Mouse (Mus musculus) hindbrain, embryonic 14.5 days (tissue): ENCODE results near the gene Pih1d2. TPM values are rescaled to one million over a fixed set of nuclear protein-coding genes. Genes with fewer than 3 reads are reported as not detected.
A peak's percentile ranks its signal among the peaks of the same experiment; 100 is the strongest.

Experiments used
- ATAC-seq: fragments of 200-750 bp; cut with Nextera tagmentation; 2 replicates; pipeline ENCODE4 v1.8.0; 2017; ENCODE audit warnings: moderate number of reproducible peaks, mild to moderate bottlenecking, moderate TSS enrichment, moderate library complexity; ENCODE audit not compliant: low FRiP score
- DNase-seq: peaks from one replicate; pipeline ENCODE4 v3.0.0-alpha.2; 2015; ENCODE audit warnings: low spot score
- H3K27ac ChIP-seq: fragments of 300-500 bp; sonication (generic); 2 replicates; pipeline ENCODE4 v1.5.1; 2014; ENCODE audit warnings: mild to moderate bottlenecking, moderate library complexity
- H3K27me3 ChIP-seq: fragments of 300-500 bp; sonication (generic); 2 replicates; pipeline ENCODE4 v1.6.1; 2014; ENCODE audit warnings: mild to moderate bottlenecking, low read length, mixed read lengths; ENCODE audit not compliant: control insufficient read depth, insufficient read depth
- H3K36me3 ChIP-seq: fragments of 300-500 bp; sonication (generic); replicated peaks from 2 replicates; pipeline ENCODE4 v1.6.1; 2014; ENCODE audit not compliant: control insufficient read depth, insufficient read depth
- H3K4me1 ChIP-seq: fragments of 300-500 bp; sonication (generic); replicated peaks from 2 replicates; pipeline ENCODE4 v1.6.1; 2014; ENCODE audit warnings: antibody characterized with exemption, low read length, mixed read lengths; ENCODE audit not compliant: control insufficient read depth, insufficient read depth
- H3K4me2 ChIP-seq: fragments of 300-500 bp; sonication (generic); replicated peaks from 2 replicates; pipeline ENCODE4 v1.6.1; 2014; ENCODE audit warnings: mild to moderate bottlenecking, moderate library complexity
- H3K4me3 ChIP-seq: fragments of 300-500 bp; sonication (generic); replicated peaks from 2 replicates; pipeline ENCODE4 v1.5.1; 2014; ENCODE audit warnings: mild to moderate bottlenecking, low read length
- H3K9ac ChIP-seq: fragments of 300-500 bp; sonication (generic); 2 replicates; pipeline ENCODE4 v1.6.1; 2014
- H3K9me3 ChIP-seq: fragments of 300-500 bp; sonication (generic); 2 replicates; pipeline ENCODE4 v1.6.1; 2016; ENCODE audit warnings: low read length; ENCODE audit not compliant: control insufficient read depth
- WGBS: fragments of 180-500 bp; shearing (Covaris S2); extraction: QIAGEN DNeasy Blood & Tissue Kit; methylation state at CpG from one replicate; pipeline ENCODE4 v1.1.7; 2014; 5-methylcytosine and 5-hydroxymethylcytosine counted together
- polyA plus RNA-seq: library from polyadenylated mRNA; unstranded; fragments of >200 nt; fragmentation: Nextera tagmentation; extraction: Ambion mirVana; gene quantifications from 2 replicates; pipeline ENCODE4 v1.2.1, GENCODE M21; 2014

Pih1d2 gene
- 5.6 and 7.3 TPM in 2 replicates for polyA plus RNA-seq

- H3K27ac ChIP-seq, result peak within 1 kb of the TSS; percentile 94
- ATAC-seq (peak; percentile 94), DNase-seq (peak; percentile 95)
- no peaks in the 10 kb centered on the region for H3K9me3 ChIP-seq
- peaks cover 14% of the 10 kb centered on the region for H3K4me1 ChIP-seq
- peak within 1 kb of the TSS; percentile 94 for H3K9ac ChIP-seq
- H3K4me3 ChIP-seq, result peak within 1 kb of the TSS; percentile 99
- peaks cover 34% of the 10 kb centered on the region for H3K36me3 ChIP-seq
- WGBS, result under 1% methylated on average over 79 of the region's 81 CpGs
- peak within 1 kb of the TSS; percentile 95 for H3K4me2 ChIP-seq
- no peaks in the 10 kb centered on the region for H3K27me3 ChIP-seq
These were observed at the start of gene Pih1d2, which contains the start of gene Nkapd1 for GRCm38 (mm10) chr9:50616766-50617603. Gene Pih1d2, plus strand, starts transcription at chr9:50617321. Gene Nkapd1, minus strand, starts transcription at chr9:50617464.

- Histone ChIP-seq H3K36me3 (no peaks in the 10 kb centered on the region), H3K27ac (no peak overlapping the region), H3K9ac (no peak overlapping the region), H3K27me3 (no peaks in the 10 kb centered on the region), H3K4me2 (no peak overlapping the region), H3K9me3 (no peaks in the 10 kb centered on the region), H3K4me3 (no peak overlapping the region), H3K4me1 (no peaks in the 10 kb centered on the region)
- 91% methylated on average over 4 of the region's 4 CpGs for WGBS
- DNase-seq (no peak), ATAC-seq (no peak)
These were observed 49.7 kb upstream of the Pih1d2 start for GRCm38 (mm10) chr9:50567372-50567771.

- Histone ChIP-seq H3K36me3 (no peaks in the 10 kb centered on the region), H3K9me3 (no peaks in the 10 kb centered on the region), H3K4me3 (no peak overlapping the region), H3K4me2 (no peak overlapping the region), H3K4me1 (no peaks in the 10 kb centered on the region), H3K9ac (no peak overlapping the region), H3K27ac (no peak overlapping the region), H3K27me3 (no peaks in the 10 kb centered on the region)
- DNase-seq (no peak), ATAC-seq (no peak)
- 95% methylated on average over 2 of the region's 2 CpGs for WGBS
These were observed 49.2 kb upstream of the Pih1d2 start for GRCm38 (mm10) chr9:50567881-50568280.

GRCm38 (mm10) chr9:50569599-50570525 lies 47.3 kb upstream of the Pih1d2 start:
- H3K4me2 ChIP-seq, result no peak overlapping the region
- H3K4me1 ChIP-seq, result no peaks in the 10 kb centered on the region
- no peak overlapping the region for H3K4me3 ChIP-seq
- no peak overlapping the region for H3K9ac ChIP-seq
- no peak for DNase-seq
- H3K27ac ChIP-seq, result no peak overlapping the region
- WGBS, result 77% methylated on average over 10 of the region's 10 CpGs
- H3K27me3 ChIP-seq, result no peaks in the 10 kb centered on the region
- no peak for ATAC-seq
- no peaks in the 10 kb centered on the region for H3K36me3 ChIP-seq
- no peaks in the 10 kb centered on the region for H3K9me3 ChIP-seq

GRCm38 (mm10) chr9:50580370-50580769 lies 36.8 kb upstream of the Pih1d2 start:
- Histone ChIP-seq H3K4me3 (no peak overlapping the region), H3K27ac (no peak overlapping the region), H3K4me1 (no peaks in the 10 kb centered on the region), H3K9ac (no peak overlapping the region), H3K4me2 (no peak overlapping the region), H3K9me3 (no peaks in the 10 kb centered on the region), H3K36me3 (no peaks in the 10 kb centered on the region), H3K27me3 (no peaks in the 10 kb centered on the region)
- WGBS, result 44% methylated on average over 4 of the region's 4 CpGs
- no peak for ATAC-seq
- DNase-seq, result no peak

GRCm38 (mm10) chr9:50585145-50585818 lies 31.8 kb upstream of the Pih1d2 start:
- Histone ChIP-seq H3K27ac (no peak overlapping the region), H3K36me3 (no peaks in the 10 kb centered on the region), H3K27me3 (no peaks in the 10 kb centered on the region), H3K9ac (no peak overlapping the region), H3K9me3 (no peaks in the 10 kb centered on the region), H3K4me3 (no peak overlapping the region), H3K4me1 (no peaks in the 10 kb centered on the region), H3K4me2 (no peak overlapping the region)
- ATAC-seq (no peak), DNase-seq (no peak)
- 86% methylated on average over 6 of the region's 6 CpGs for WGBS

GRCm38 (mm10) chr9:50586955-50587354 lies 30.2 kb upstream of the Pih1d2 start:
- Histone ChIP-seq H3K4me2 (no peak overlapping the region), H3K36me3 (no peaks in the 10 kb centered on the region), H3K9me3 (no peaks in the 10 kb centered on the region), H3K27ac (no peak overlapping the region), H3K4me3 (no peak overlapping the region), H3K4me1 (no peaks in the 10 kb centered on the region), H3K9ac (no peak overlapping the region), H3K27me3 (no peaks in the 10 kb centered on the region)
- no peak for ATAC-seq
- WGBS, result 79% methylated on average over 4 of the region's 4 CpGs
- DNase-seq, result no peak

GRCm38 (mm10) chr9:50590856-50591518 lies 26.1 kb upstream of the Pih1d2 start:
- Histone ChIP-seq H3K27me3 (no peaks in the 10 kb centered on the region), H3K4me2 (no peak overlapping the region), H3K4me1 (no peaks in the 10 kb centered on the region), H3K36me3 (peaks cover 14% of the 10 kb centered on the region), H3K9me3 (no peaks in the 10 kb centered on the region), H3K9ac (no peak overlapping the region), H3K4me3 (no peak overlapping the region), H3K27ac (no peak overlapping the region)
- no peak for ATAC-seq
- DNase-seq, result no peak
- WGBS, result 77% methylated on average over 10 of the region's 10 CpGs
